Mouse (Mus musculus) kidney, embryonic 14.5 days (tissue): ENCODE results near the gene Slc23a2. TPM values are rescaled to one million over a fixed set of nuclear protein-coding genes. Genes with fewer than 3 reads are reported as not detected.

Source experiments
- ATAC-seq: fragments of 200-750 bp; cut with Nextera tagmentation; 2 replicates; pipeline ENCODE4 v1.8.0; 2017; ENCODE audit warnings: moderate number of reproducible peaks, mild to moderate bottlenecking, moderate TSS enrichment, moderate library complexity; ENCODE audit not compliant: low FRiP score, low TSS enrichment
- H3K27ac ChIP-seq: fragments of 300-500 bp; sonication (generic); 2 replicates; pipeline ENCODE4 v1.5.1; 2014; ENCODE audit warnings: low read depth, mild to moderate bottlenecking, low read length, moderate library complexity, mixed read lengths
- H3K27me3 ChIP-seq: fragments of 300-500 bp; sonication (generic); 2 replicates; pipeline ENCODE4 v1.6.1; 2014; ENCODE audit warnings: mild to moderate bottlenecking, low read length; ENCODE audit not compliant: control insufficient read depth, insufficient read depth
- H3K36me3 ChIP-seq: fragments of 300-500 bp; sonication (generic); 2 replicates; pipeline ENCODE4 v1.6.1; 2014; ENCODE audit warnings: low read length, mixed read lengths; ENCODE audit not compliant: control insufficient read depth, insufficient read depth
- H3K4me1 ChIP-seq: fragments of 300-500 bp; sonication (generic); 2 replicates; pipeline ENCODE4 v1.6.1; 2014; ENCODE audit warnings: low read length, mixed read lengths; ENCODE audit not compliant: control insufficient read depth, insufficient read depth
- H3K4me2 ChIP-seq: fragments of 300-500 bp; sonication (generic); replicated peaks from 2 replicates; pipeline ENCODE4 v1.6.1; 2014; ENCODE audit warnings: low read depth, mild to moderate bottlenecking, low read length
- H3K4me3 ChIP-seq: fragments of 300-500 bp; sonication (generic); 2 replicates; pipeline ENCODE4 v1.5.1; 2014; ENCODE audit warnings: mild to moderate bottlenecking, low read length
- H3K9ac ChIP-seq: fragments of 300-500 bp; sonication (generic); 2 replicates; pipeline ENCODE4 v1.6.1; 2014; ENCODE audit warnings: low read depth, mild to moderate bottlenecking, low read length, moderate library complexity
- H3K9me3 ChIP-seq: fragments of 300-500 bp; sonication (generic); 2 replicates; pipeline ENCODE4 v1.6.1; 2016; ENCODE audit warnings: low read length; ENCODE audit not compliant: control insufficient read depth
- WGBS: fragments of 180-500 bp; shearing (Covaris S2); extraction: QIAGEN DNeasy Blood & Tissue Kit; methylation state at CpG from one replicate; pipeline ENCODE4 v1.1.7; 2014; 5-methylcytosine and 5-hydroxymethylcytosine counted together
- polyA plus RNA-seq: library from polyadenylated mRNA; unstranded; fragments of >200 nt; fragmentation: Nextera tagmentation; extraction: Ambion mirVana; gene quantifications from 2 replicates; pipeline ENCODE4 v1.2.1, GENCODE M21; 2014

Slc23a2 gene
- 12.0 and 18.0 TPM in 2 replicates for polyA plus RNA-seq

DNA sequence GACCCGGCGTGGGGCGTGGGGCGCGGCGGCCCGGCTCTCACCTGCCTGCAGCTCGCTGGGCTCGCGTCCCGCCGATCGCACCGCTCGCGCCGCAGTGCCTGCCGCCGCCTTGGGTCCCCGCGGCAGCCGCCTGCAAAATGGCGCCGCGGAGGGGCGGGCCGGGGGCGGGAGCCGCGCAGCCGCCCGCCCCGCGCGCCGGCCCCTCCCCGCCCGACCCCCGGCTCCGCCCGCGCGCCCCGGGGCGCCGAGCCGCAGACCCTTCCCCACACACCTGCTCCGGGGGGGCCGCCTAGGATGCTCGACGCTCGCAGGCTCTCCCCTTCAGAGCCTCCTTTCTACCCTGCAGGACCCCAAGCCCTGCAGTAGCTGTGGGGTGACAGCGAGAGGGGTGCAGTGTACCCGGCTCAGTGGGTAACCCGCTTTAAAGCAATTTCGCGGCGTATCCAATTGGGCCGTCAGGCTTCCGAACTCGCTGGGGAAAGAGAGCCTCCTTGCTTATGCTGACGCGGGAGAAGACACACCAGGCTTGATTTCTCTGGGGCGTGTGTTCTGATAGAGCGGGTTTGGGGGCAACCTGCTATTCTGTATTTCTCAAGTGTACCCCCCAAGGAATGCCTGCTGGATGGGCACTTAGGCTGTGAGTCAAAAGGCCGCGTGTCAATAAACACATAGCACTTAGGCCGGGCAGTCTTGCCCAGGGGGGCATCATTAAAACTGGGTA is at the start of gene Slc23a2:
Gene Slc23a2, minus strand, starts transcription at position 138 of the 721 bp plus-strand sequence.
- Histone ChIP-seq H3K4me3 (peak within 1 kb of the TSS; percentile 90), H3K27me3 (no peaks in the 10 kb centered on the region; the same call in 1 of the 2 replicates), H3K9ac (peak within 1 kb of the TSS; percentile 88), H3K9me3 (no peaks in the 10 kb centered on the region), H3K4me2 (peak within 1 kb of the TSS; percentile 98), H3K36me3 (no peaks in the 10 kb centered on the region), H3K27ac (no peak within 1 kb of the TSS), H3K4me1 (0 out of 2 replicates have a peak, but pooled peaks cover 9% of the 10 kb centered on the region)
- ATAC-seq, result peak; percentile 84
- WGBS, result 1% methylated on average over 48 of the region's 68 CpGs

DNA sequence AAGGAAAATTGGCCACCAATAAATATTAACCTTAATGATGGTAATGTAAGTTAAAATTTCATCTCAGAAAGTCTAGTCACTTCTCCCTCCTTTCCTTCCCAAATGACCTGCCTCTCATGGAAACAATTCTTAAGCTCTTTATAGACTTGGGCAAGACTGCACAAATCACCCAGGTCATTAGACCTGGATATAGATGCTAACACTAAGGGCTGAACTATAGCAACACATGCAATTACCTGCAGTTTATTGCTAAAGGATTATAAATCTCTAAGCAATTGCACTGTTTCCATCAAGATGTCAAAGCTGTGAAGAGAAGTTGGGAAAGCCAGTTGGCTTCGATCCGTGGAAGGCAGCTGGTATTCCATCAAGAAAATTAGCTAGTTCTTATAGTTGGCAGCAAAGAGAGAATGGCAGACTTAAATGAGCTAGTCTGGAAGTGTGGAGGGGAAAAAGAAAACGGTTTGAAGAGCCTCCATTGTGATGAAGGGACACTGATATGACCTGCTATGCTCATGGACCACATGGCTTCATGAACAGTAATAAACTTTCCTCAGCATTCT is 45.8 kb upstream of the Slc23a2 start:
- H3K4me3 ChIP-seq, result no peak overlapping the region
- H3K27me3 ChIP-seq, result no peaks in the 10 kb centered on the region
- no peak overlapping the region for H3K9ac ChIP-seq
- H3K27ac ChIP-seq, result no peak overlapping the region
- WGBS, result 74% methylated on average over 3 of the region's 3 CpGs
- H3K9me3 ChIP-seq, result no peaks in the 10 kb centered on the region
- H3K36me3 ChIP-seq, result no peaks in the 10 kb centered on the region
- no peak overlapping the region for H3K4me2 ChIP-seq
- no peak for ATAC-seq
- H3K4me1 ChIP-seq, result no peaks in the 10 kb centered on the region

DNA sequence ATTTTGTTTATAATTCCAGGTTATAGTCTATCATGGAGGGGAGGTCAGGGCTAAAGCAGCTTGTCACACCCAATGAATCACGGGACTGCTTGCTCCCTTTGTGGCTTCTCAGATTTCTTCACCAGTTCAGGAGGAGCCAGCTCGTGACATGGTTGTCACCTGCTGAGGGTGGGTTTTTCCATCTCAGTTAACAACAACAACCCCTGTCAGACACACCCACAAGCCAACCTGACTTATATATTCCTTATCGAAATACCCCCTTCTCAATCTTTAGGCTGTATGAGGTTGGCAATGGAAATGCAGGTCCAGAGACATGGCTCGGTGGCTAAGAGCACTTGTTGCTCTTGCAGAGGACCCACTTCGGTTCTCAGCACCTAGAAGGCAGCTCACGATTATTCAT is 39.0 kb upstream of the Slc23a2 start:
- no peak overlapping the region for H3K27ac ChIP-seq
- ATAC-seq, result no peak
- no peak overlapping the region for H3K4me3 ChIP-seq
- H3K4me2 ChIP-seq, result no peak overlapping the region
- WGBS, result 55% methylated on average over 6 of the region's 6 CpGs
- H3K36me3 ChIP-seq, result no peaks in the 10 kb centered on the region
- no peaks in the 10 kb centered on the region for H3K9me3 ChIP-seq
- no peak overlapping the region for H3K9ac ChIP-seq
- H3K27me3 ChIP-seq, result no peaks in the 10 kb centered on the region
- no peaks in the 10 kb centered on the region; the same call in 1 of the 2 replicates for H3K4me1 ChIP-seq

DNA sequence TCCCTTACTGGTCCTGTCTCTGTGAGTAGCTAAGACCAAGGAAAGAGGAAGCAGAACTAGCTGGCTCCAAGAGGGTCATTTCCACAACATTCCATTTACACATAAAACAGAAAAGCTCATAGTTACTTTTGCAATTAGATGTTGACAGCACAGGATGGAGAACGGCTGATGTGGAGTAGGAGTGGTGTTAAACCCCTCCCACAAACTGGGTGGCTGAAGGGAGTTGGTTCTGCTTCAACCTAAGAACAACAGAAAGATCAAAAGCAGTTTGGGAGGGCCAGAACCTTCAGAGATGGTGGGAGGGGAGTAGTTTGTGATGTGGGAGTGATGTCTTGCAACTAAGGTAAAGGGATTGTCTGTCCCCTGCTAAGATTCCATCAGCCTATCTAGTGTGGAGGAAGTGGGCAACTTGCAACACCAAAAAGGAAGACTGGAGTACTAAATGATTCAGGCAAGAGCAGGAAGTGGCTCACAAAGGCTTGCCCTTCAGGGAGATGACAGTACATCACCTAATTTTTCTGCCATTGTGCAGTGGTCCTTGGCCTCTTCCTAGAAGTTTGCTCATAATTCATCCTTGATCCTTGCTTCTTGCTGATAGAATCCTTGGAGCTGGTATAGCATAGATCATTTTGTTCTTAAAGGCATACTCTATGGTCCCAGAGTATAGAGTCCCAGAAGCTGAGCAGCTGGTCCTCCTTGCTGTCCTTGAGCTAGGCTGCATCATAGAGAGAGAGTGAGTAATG is 35.7 kb upstream of the Slc23a2 start:
- ATAC-seq, result peak; percentile 81
- Histone ChIP-seq H3K4me2 (no peak overlapping the region), H3K27me3 (no peaks in the 10 kb centered on the region)

DNA sequence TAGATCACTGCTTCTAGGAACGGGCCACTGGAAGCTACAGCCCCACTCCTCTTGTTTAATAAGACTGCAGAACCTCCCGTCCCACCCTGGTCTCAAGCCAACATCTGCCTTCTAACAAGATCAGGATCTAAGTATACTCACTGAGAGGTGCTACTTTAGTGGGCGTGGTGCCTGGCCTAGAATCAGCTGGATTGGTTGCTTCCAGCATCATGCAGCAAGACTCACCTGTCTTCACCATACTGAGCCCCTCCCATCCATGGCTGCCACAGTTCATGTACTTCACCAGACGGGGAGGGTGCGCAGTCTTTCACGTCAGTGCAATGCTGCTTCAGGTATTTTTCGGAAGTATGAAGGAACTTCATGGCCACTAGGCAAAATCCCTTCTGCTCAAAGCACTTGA is 34.5 kb upstream of the Slc23a2 start:
- H3K27ac ChIP-seq, result no peak overlapping the region
- no peak overlapping the region for H3K4me3 ChIP-seq
- no peaks in the 10 kb centered on the region for H3K36me3 ChIP-seq
- WGBS, result 85% methylated on average over 7 of the region's 7 CpGs
- ATAC-seq, result no peak
- no peaks in the 10 kb centered on the region for H3K27me3 ChIP-seq
- H3K9ac ChIP-seq, result no peak overlapping the region
- no peaks in the 10 kb centered on the region; the same call in 1 of the 2 replicates for H3K4me1 ChIP-seq
- H3K4me2 ChIP-seq, result no peak overlapping the region
- no peaks in the 10 kb centered on the region for H3K9me3 ChIP-seq

More for the DNA sequence above, 35.7 kb upstream of the Slc23a2 start:
- Histone ChIP-seq H3K27ac (no peak overlapping the region), H3K4me3 (no peak overlapping the region), H3K36me3 (no peaks in the 10 kb centered on the region), H3K9me3 (no peaks in the 10 kb centered on the region), H3K4me1 (no peaks in the 10 kb centered on the region; the same call in 1 of the 2 replicates), H3K9ac (no peak overlapping the region)
- 3% methylated on average over 1 of the region's 1 CpGs for WGBS

DNA sequence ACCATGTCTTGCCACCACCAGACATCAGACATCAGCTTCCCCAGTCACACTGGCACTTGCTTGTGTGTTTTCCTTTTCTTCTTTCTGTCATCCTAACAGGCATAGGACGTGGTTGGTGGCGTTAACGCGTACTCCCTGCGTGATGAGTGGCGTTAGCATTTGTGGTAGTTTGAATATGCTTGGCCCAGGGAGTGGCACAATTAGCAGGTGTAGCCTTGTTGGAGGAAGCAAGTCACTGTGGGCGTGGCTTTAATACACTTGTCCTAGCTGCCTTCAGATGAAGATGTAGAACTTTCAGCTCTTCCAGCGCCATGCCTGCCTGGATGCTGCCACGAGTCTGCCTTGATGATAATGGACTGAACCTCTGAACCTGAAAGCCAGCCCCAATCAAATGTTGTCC is 32.5 kb upstream of the Slc23a2 start:
- ATAC-seq, result no peak
- Histone ChIP-seq H3K4me2 (no peak overlapping the region), H3K27ac (no peak overlapping the region), H3K4me3 (no peak overlapping the region), H3K36me3 (no peaks in the 10 kb centered on the region), H3K9ac (no peak overlapping the region), H3K27me3 (no peaks in the 10 kb centered on the region), H3K4me1 (no peaks in the 10 kb centered on the region), H3K9me3 (no peaks in the 10 kb centered on the region)
- WGBS, result 85% methylated on average over 9 of the region's 9 CpGs

DNA sequence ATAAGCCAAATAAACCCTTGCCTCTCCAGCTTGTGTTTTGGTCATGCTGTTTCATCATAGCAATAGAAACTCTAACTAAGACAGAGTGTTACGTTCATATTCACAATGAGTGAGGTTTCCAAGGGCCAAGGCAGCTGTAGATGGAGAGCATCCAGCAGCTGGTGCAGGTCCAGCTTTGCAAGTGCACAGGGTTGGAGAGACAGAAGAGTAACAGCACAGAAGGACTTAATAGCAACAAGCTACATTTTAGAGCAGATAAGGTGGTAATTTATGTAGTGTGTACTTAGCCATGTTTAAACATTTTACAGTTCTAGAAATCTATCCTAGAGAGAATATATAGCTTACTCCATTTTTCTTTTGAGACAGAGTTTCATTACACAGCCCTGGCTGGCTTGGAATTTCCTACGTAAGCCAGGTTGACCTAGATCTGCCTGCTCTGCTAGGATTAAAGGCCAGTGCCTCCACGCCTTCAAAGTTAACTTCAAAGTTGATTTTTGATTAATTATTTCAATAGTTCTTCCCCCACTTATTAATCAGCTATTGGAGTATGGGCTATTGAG is 31.5 kb upstream of the Slc23a2 start:
- Histone ChIP-seq H3K4me1 (no peaks in the 10 kb centered on the region), H3K27me3 (no peaks in the 10 kb centered on the region), H3K27ac (no peak overlapping the region), H3K4me3 (no peak overlapping the region), H3K9me3 (no peaks in the 10 kb centered on the region), H3K36me3 (no peaks in the 10 kb centered on the region), H3K4me2 (no peak overlapping the region), H3K9ac (no peak overlapping the region)
- WGBS, result 69% methylated on average over 3 of the region's 3 CpGs
- ATAC-seq, result no peak

DNA sequence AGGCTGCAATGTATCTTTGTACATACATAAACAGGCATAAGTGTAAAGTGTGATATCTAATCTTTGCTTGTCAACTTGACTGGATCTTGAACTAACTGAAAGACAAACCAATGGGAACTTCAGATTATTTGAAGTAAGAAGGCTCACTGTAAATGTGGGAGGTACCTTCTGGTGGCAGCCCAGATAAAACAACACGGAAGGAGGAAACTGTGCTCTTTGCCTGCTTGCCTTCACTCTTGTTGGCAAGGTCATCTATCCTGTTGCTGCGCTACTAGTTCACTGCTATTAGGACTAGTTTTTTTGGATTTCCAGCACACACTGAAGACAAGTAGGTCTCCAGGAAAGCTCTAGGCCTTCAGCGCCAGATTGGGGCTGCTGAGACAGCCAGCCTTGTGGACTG is 29.1 kb upstream of the Slc23a2 start:
- ATAC-seq, result no peak
- Histone ChIP-seq H3K4me2 (no peak overlapping the region), H3K27ac (no peak overlapping the region), H3K36me3 (no peaks in the 10 kb centered on the region), H3K4me3 (no peak overlapping the region), H3K9me3 (no peaks in the 10 kb centered on the region), H3K4me1 (no peaks in the 10 kb centered on the region), H3K9ac (no peak overlapping the region), H3K27me3 (no peaks in the 10 kb centered on the region)
- WGBS, result 99% methylated on average over 3 of the region's 3 CpGs
